Mouse (Mus musculus) liver, embryonic 11.5 days (tissue): ENCODE measurements around the gene Rnf38. TPM values are rescaled to one million over a fixed set of nuclear protein-coding genes. Genes with fewer than 3 reads are reported as not detected.
A peak's percentile ranks its signal among the peaks of the same experiment; 100 is the strongest.

Source experiments
- ATAC-seq: fragments of 200-750 bp; cut with Nextera tagmentation; replicated peaks from 2 replicates; pipeline ENCODE4 v1.8.0; 2017; ENCODE audit warnings: moderate number of reproducible peaks, mild to moderate bottlenecking, moderate TSS enrichment, moderate library complexity; ENCODE audit not compliant: low FRiP score
- DNase-seq: peaks from one replicate; pipeline ENCODE4 v3.0.0-alpha.2; 2017; ENCODE audit warnings: low spot score
- H3K27ac ChIP-seq: fragments of 300-500 bp; sonication (generic); 2 replicates; pipeline ENCODE4 v1.5.1; 2014; ENCODE audit warnings: mild to moderate bottlenecking, low read depth, low read length, control low read depth
- H3K27me3 ChIP-seq: fragments of 300-500 bp; sonication (generic); replicated peaks from 2 replicates; pipeline ENCODE4 v1.6.1; 2014; ENCODE audit warnings: low read length, mixed read lengths; ENCODE audit not compliant: control insufficient read depth, insufficient read depth
- H3K36me3 ChIP-seq: fragments of 300-500 bp; sonication (generic); 2 replicates; pipeline ENCODE4 v1.6.1; 2014; ENCODE audit warnings: mild to moderate bottlenecking, low read length, moderate library complexity, mixed read lengths; ENCODE audit not compliant: control insufficient read depth, insufficient read depth
- H3K4me1 ChIP-seq: fragments of 300-500 bp; sonication (generic); replicated peaks from 2 replicates; pipeline ENCODE4 v1.6.1; 2014; ENCODE audit warnings: low read length, mixed read lengths; ENCODE audit not compliant: control insufficient read depth, insufficient read depth
- H3K4me2 ChIP-seq: fragments of 300-500 bp; sonication (generic); 2 replicates; pipeline ENCODE4 v1.6.1; 2014; ENCODE audit warnings: mild to moderate bottlenecking, control low read depth, moderate library complexity
- H3K4me3 ChIP-seq: fragments of 300-500 bp; sonication (generic); 2 replicates; pipeline ENCODE4 v1.5.1; 2014; ENCODE audit warnings: low read depth, low read length, control low read depth
- H3K9ac ChIP-seq: fragments of 300-500 bp; sonication (generic); 2 replicates; pipeline ENCODE4 v1.6.1; 2014; ENCODE audit warnings: low read depth, low read length, control low read depth
- H3K9me3 ChIP-seq: fragments of 300-500 bp; sonication (generic); 2 replicates; pipeline ENCODE4 v1.6.1; 2016; ENCODE audit warnings: low read length, inconsistent platforms, mixed read lengths; ENCODE audit not compliant: control insufficient read depth
- WGBS: fragments of 180-500 bp; shearing (Covaris S2); extraction: QIAGEN DNeasy Blood & Tissue Kit; methylation state at CpG from one replicate; pipeline ENCODE4 v1.1.7; 2014; 5-methylcytosine and 5-hydroxymethylcytosine counted together
- polyA plus RNA-seq: library from polyadenylated mRNA; unstranded; fragments of >200 nt; fragmentation: Nextera tagmentation; extraction: Ambion mirVana; gene quantifications from 2 replicates; pipeline ENCODE4 v1.2.1, GENCODE M21; 2014

Gene Rnf38
- polyA plus RNA-seq, 1 experiment from 2014 or later: 20.2 TPM

DNA sequence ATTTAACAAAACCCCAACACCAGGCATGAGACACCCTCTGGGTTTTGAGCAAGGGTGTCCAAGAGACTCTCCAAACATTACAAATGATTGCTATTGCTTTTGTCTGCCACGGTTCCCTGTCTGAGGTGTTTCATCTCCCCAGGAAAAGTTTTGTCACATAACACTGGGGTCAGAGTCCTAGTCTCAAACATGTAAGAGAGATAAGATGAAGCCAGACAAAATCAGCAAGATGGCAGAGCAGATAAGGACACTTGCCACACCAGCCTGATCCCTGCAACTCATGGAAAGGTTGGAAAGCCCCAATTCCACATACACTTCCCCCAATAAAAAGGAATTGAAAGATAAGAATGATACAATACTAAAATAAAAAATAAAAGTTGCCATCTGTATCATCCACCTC is 49.7 kb downstream of the Rnf38 start:
- H3K4me3 ChIP-seq: no peak overlapping the region
- 50% methylated on average over 1 of the region's 1 CpGs for WGBS
- H3K4me2 ChIP-seq: no peak overlapping the region
- H3K27me3 ChIP-seq: no peaks in the 10 kb centered on the region
- no peak for ATAC-seq
- H3K36me3 ChIP-seq: no peaks in the 10 kb centered on the region
- DNase-seq: no peak
- H3K9ac ChIP-seq: no peak overlapping the region
- no peak overlapping the region for H3K27ac ChIP-seq
- H3K9me3 ChIP-seq: no peaks in the 10 kb centered on the region
- H3K4me1 ChIP-seq: no peaks in the 10 kb centered on the region

DNA sequence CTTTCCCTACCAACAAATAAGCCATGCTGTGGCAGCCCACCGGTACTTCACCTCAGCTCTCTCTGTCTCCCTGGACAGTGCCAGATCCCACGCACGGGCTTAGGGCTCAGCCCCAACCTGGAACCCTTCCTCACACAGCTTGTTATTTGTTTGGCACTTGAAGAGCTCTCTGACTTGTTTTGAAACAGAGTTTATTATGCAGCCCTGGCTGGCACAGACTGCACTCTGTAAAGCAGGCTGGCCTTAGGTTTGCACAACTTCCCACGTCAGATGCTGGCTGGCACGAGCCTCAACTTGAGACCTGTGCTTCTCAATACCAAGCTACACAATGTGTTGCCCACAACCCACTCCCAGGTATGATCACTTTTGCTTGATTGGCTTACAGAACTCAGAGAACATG is 53.8 kb downstream of the Rnf38 start:
- H3K27ac ChIP-seq: no peak overlapping the region
- ATAC-seq (no peak), DNase-seq (no peak)
- no peaks in the 10 kb centered on the region for H3K9me3 ChIP-seq
- H3K4me3 ChIP-seq: no peak overlapping the region
- H3K36me3 ChIP-seq: no peaks in the 10 kb centered on the region
- no peaks in the 10 kb centered on the region for H3K4me1 ChIP-seq
- H3K4me2 ChIP-seq: no peak overlapping the region
- no peaks in the 10 kb centered on the region for H3K27me3 ChIP-seq
- H3K9ac ChIP-seq: no peak overlapping the region
- 82% methylated on average over 5 of the region's 5 CpGs for WGBS

DNA sequence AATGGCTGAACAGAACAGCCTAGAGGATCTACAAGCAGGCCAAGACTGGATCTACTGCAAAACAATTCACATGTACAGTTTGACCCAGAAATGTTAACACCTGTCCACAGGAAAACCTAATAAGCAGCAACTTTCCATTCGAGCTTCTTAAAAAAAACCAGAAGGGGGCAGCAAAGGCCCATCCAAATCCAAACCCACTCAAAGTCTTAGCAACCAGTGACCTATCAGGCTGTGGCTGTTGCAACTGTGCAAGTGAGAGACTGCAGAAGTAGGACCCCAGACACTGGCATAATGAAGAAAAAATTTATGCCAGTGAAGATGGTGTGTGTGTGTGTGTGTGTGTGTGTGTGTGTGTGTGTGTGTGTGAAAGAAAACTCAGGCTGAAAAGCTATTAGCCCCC is 60.4 kb downstream of the Rnf38 start:
- no peak overlapping the region for H3K9ac ChIP-seq
- peaks cover 9% of the 10 kb centered on the region; the same call in 1 of the 2 replicates for H3K4me1 ChIP-seq
- no peak overlapping the region for H3K4me2 ChIP-seq
- H3K36me3 ChIP-seq: no peaks in the 10 kb centered on the region
- no peak for ATAC-seq
- no peaks in the 10 kb centered on the region for H3K27me3 ChIP-seq
- 0% methylated on average over 1 of the region's 1 CpGs for WGBS
- no peak for DNase-seq
- H3K27ac ChIP-seq: no peak overlapping the region
- no peaks in the 10 kb centered on the region for H3K9me3 ChIP-seq
- no peak overlapping the region for H3K4me3 ChIP-seq

DNA sequence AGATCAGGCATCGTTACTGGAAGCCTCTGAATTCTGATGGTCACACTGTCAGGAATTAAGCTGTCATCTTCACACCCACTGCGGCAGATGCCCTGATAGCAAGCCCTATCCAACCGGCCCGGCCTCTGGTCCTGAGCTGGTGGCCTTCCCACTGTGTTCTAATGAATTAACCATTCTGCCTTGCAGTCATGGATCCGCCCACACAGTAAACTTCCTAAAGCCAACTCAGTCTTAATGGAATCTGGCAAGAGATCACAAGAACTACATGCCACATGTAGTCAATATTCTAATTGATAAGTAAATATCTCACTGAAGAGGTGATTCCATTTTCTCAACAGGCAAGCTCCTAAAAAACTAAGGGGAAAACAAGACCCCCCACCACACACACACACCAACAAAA is 60.9 kb downstream of the Rnf38 start:
- H3K9me3 ChIP-seq: no peaks in the 10 kb centered on the region
- no peaks in the 10 kb centered on the region for H3K27me3 ChIP-seq
- peaks cover 9% of the 10 kb centered on the region; the same call in 1 of the 2 replicates for H3K4me1 ChIP-seq
- H3K27ac ChIP-seq: no peak overlapping the region
- H3K36me3 ChIP-seq: no peaks in the 10 kb centered on the region
- ATAC-seq: no peak
- H3K4me2 ChIP-seq: no peak overlapping the region
- no peak overlapping the region for H3K4me3 ChIP-seq
- no peak overlapping the region for H3K9ac ChIP-seq
- WGBS: 61% methylated on average over 5 of the region's 5 CpGs
- no peak for DNase-seq

DNA sequence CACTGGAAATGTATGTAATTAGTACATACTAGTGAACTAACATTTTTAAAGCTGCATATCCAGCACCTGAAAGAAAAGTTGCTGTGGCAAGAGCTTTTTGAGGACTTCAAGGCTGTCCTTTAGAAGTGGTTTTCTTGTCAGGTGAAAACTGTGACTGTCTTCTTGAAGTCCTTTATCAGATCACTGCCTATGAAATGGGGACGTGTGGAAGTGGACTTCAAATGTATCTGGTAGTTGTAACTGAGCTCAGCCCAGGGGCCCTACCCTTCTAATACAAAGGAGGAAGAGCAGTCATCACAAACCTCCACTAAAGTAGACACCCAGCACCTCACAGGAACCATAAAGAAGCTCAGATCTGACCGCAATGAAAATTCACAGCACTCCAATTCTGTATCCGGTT is 63.7 kb downstream of the Rnf38 start:
- no peaks in the 10 kb centered on the region for H3K36me3 ChIP-seq
- no peak overlapping the region for H3K4me2 ChIP-seq
- no peak for DNase-seq
- WGBS: 73% methylated on average over 3 of the region's 3 CpGs
- ATAC-seq: no peak
- H3K4me3 ChIP-seq: no peak overlapping the region
- H3K9me3 ChIP-seq: no peaks in the 10 kb centered on the region
- H3K27me3 ChIP-seq: no peaks in the 10 kb centered on the region
- H3K4me1 ChIP-seq: peaks cover 20% of the 10 kb centered on the region
- no peak overlapping the region for H3K27ac ChIP-seq
- no peak overlapping the region for H3K9ac ChIP-seq

DNA sequence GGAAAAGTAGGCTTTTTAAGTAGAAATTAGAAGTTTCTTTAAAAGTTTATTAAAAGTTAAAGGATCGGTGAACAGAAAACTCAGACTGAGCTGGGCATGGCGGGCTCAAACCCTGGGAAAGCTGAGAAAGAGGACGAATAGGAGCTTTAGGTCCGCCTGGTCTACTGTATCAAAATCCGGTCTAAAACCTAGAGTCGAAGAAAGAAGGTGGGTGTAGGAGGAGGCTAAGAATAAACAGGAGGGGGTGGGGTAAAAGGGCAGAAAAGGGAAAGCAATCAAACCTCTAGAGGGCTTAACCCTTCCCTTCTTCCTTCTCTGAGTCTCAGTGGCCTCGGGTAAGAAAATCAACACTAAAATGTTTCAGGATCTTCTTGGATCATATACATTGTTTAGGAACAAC is 64.8 kb downstream of the Rnf38 start:
- ATAC-seq (no peak; the same call in 1 of the 2 replicates), DNase-seq (no peak)
- H3K27me3 ChIP-seq: no peaks in the 10 kb centered on the region
- peak overlapping the region; percentile 44 for H3K4me3 ChIP-seq
- 3% methylated on average over 7 of the region's 7 CpGs for WGBS
- H3K4me2 ChIP-seq: peak overlapping the region; percentile 67
- H3K9ac ChIP-seq: peak overlapping the region; percentile 54
- peak overlapping the region; percentile 22; the same call in 1 of the 2 replicates for H3K27ac ChIP-seq
- no peaks in the 10 kb centered on the region for H3K36me3 ChIP-seq
- peaks cover 23% of the 10 kb centered on the region for H3K4me1 ChIP-seq
- H3K9me3 ChIP-seq: no peaks in the 10 kb centered on the region

DNA sequence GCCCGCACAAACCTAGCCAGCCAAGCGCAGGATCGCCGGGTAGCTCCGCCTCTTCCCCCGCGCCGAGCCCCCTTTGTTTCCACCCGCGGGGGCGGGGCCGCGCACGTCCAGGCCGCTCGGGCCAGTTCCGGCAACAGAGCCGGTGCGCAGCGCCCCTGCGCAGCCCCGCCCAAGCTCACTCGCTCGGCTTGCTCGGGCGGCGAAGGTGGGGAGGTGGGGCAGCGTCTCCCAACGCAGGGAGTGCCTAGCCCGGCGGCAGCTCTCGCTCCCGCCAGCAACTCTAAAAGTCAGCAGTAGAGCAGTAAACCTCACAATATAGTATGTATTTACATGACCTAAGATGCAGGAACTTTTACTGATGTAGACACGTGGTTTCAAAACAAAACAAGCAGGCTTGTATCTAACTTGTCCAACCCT is 65.3 kb downstream of the Rnf38 start:
- Histone ChIP-seq H3K4me1 (peaks cover 26% of the 10 kb centered on the region), H3K27me3 (no peaks in the 10 kb centered on the region), H3K4me3 (peak overlapping the region; percentile 44), H3K9me3 (no peaks in the 10 kb centered on the region), H3K9ac (peak overlapping the region; percentile 28; the same call in 1 of the 2 replicates), H3K27ac (peak overlapping the region; percentile 20; the same call in 1 of the 2 replicates), H3K36me3 (no peaks in the 10 kb centered on the region), H3K4me2 (peak overlapping the region; percentile 67)
- ATAC-seq: peak; percentile 88
- WGBS: 0% methylated on average over 20 of the region's 34 CpGs
- peak; percentile 96 for DNase-seq

DNA sequence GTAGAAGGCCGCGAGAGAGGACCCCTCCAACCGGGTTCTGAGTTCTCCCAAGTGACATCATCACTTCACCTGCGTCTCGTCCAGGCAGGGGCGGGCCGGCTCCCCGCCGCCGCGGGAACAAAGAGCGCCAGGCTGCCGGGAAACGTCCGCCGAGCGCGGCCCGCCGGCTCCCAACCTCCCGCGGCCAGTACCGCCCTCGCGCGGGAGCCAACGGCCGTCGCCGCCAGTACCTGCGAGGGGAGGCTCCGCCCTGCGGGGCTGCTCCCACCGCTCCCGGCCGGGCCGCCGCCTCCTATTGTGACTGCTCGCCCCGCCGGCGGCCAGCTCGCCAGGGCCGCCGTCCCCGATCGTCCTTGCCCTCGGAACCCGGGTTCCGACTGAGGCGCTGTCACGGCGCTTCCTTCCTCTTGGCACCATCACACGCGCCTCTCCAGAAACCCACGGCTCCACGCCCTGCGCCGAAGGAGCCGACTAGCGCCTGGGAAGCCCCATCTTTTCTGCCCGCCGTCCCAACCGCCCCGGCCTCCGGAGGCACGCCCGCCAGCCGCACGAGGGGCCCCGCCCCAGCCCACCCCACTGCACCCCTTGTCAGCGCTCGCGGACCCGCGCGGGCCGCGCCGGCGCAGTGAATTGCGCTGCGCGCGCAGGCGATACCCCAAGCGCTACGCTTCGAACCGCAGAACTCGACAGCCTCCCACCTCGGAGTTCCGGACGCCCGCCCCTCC is 66.0 kb downstream of the Rnf38 start:
- H3K27me3 ChIP-seq: no peaks in the 10 kb centered on the region
- peak; percentile 90 for DNase-seq
- H3K9ac ChIP-seq: peak overlapping the region; percentile 91
- peak overlapping the region; percentile 85 for H3K4me3 ChIP-seq
- H3K9me3 ChIP-seq: no peaks in the 10 kb centered on the region
- H3K36me3 ChIP-seq: no peaks in the 10 kb centered on the region
- ATAC-seq: peak; percentile 86
- peaks cover 32% of the 10 kb centered on the region for H3K4me1 ChIP-seq
- peak overlapping the region; percentile 65 for H3K4me2 ChIP-seq
- under 1% methylated on average over 89 of the region's 95 CpGs for WGBS
- peak overlapping the region; percentile 99 for H3K27ac ChIP-seq
